Mouse (Mus musculus) olfactory bulb, adult 2 months (tissue): Measurements from ENCODE around the gene Cep89.

Experiments used
- CTCF ChIP-seq: fragments of 200-500 bp; IDR thresholded peaks from 2 replicates; pipeline ENCODE4 v1.5.1; 2012; ENCODE audit warnings: low read depth, mild to moderate bottlenecking, low read length, moderate library complexity; ENCODE audit not compliant: insufficient read depth
- POLR2A ChIP-seq: fragments of 200-500 bp; IDR thresholded peaks from 2 replicates; pipeline ENCODE4 v1.6.1; 2012; ENCODE audit warnings: mild to moderate bottlenecking, low read depth, low read length, moderate library complexity; ENCODE audit not compliant: insufficient read depth

DNA sequence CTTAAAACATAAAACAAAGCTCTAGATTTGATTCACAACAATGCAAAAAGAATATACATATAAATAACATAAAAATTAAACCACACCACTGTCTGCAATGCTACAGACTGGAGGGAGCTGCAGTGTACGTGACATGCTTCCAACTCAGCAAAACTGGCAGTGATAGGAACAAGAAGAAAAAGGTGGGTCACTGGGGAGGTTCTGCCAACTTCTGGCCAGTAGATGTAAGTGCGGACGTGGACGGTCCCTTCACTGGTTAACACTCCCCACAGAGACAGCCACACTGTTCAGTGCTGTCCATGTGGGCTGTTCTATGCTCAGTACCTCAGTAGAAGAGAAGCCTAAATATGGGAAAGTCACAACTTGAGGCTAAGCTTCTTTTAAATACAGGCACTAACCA lies 74.0 kb downstream of the Cep89 start:
- no peak for TF ChIP-seq CTCF
- no peak for TF ChIP-seq POLR2A
